Mouse (Mus musculus) G1E (cell line): ENCODE results near the gene Methig1.

Source experiments
- CTCF ChIP-seq: IDR thresholded peaks from 2 replicates; pipeline ENCODE4 v1.5.1; 2012; ENCODE audit warnings: low read depth, low read length, inconsistent platforms, mixed read lengths
- TAL1 ChIP-seq: conservative IDR thresholded peaks from 2 replicates; pipeline ENCODE4 v1.6.1; 2012; ENCODE audit warnings: low read depth, low read length, inconsistent platforms, mixed read lengths

DNA sequence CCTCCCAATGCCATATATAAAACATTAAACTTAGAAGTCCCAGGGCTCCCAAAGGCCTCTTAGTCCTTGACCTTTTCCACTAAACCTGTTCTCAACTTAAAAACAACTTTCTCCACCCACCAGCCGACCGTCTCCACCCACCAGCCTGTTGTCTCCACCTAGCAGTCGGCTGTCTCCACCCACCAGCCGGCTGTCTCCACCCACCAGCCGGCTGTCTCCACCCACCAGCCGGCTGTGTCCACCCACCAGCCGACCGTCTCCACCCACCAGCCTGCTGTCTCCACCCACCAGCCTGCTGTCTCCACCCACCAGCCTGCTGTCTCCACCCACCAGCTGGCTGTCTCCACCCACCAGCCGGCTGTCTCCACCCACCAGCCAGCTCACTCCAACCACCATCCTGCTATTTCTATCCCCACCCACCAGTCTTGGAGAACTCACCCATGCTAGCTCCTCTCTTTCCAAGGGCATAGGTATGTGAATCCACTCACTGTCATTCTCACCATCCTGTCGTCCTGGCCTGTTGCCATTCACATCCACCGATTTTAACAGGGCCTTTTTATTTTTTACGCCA is 28.8 kb upstream of the Methig1 start:
- TF ChIP-seq CTCF = no peak
- TF ChIP-seq TAL1 = no peak
